Mouse (Mus musculus) midbrain, embryonic 13.5 days (tissue): Measurements from ENCODE around the gene Fbxo4. TPM values are rescaled to one million over a fixed set of nuclear protein-coding genes. Genes with fewer than 3 reads are reported as not detected.

Experiments
- ATAC-seq: fragments of 200-750 bp; cut with Nextera tagmentation; 2 replicates; pipeline ENCODE4 v1.8.0; 2017; ENCODE audit warnings: mild to moderate bottlenecking, moderate TSS enrichment, moderate library complexity
- H3K27ac ChIP-seq: fragments of 300-500 bp; sonication (generic); 2 replicates; pipeline ENCODE4 v1.5.1; 2015; ENCODE audit warnings: inconsistent platforms, mild to moderate bottlenecking, moderate library complexity
- H3K27me3 ChIP-seq: fragments of 300-500 bp; sonication (generic); 2 replicates; pipeline ENCODE4 v1.6.1; 2015; ENCODE audit warnings: mild to moderate bottlenecking, inconsistent platforms
- H3K36me3 ChIP-seq: fragments of 300-500 bp; sonication (generic); 2 replicates; pipeline ENCODE4 v1.6.1; 2015; ENCODE audit warnings: mild to moderate bottlenecking, inconsistent platforms
- H3K4me1 ChIP-seq: fragments of 300-500 bp; sonication (generic); replicated peaks from 2 replicates; pipeline ENCODE4 v1.6.1; 2015; ENCODE audit warnings: inconsistent platforms
- H3K4me2 ChIP-seq: fragments of 300-500 bp; sonication (generic); replicated peaks from 2 replicates; pipeline ENCODE4 v1.6.1; 2015; ENCODE audit warnings: moderate library complexity, mild to moderate bottlenecking, inconsistent platforms
- H3K4me3 ChIP-seq: fragments of 300-500 bp; sonication (generic); replicated peaks from 2 replicates; pipeline ENCODE4 v1.5.1; 2015; ENCODE audit warnings: mild to moderate bottlenecking, inconsistent platforms
- H3K9ac ChIP-seq: fragments of 300-500 bp; sonication (generic); replicated peaks from 2 replicates; pipeline ENCODE4 v1.6.1; 2015; ENCODE audit warnings: mild to moderate bottlenecking, inconsistent platforms
- H3K9me3 ChIP-seq: fragments of 300-500 bp; sonication (generic); 2 replicates; pipeline ENCODE4 v1.6.1; 2016; ENCODE audit warnings: mild to moderate bottlenecking, inconsistent platforms
- WGBS: fragments of 180-500 bp; shearing (Covaris S2); methylation state at CpG from one replicate; pipeline ENCODE4 v1.1.7; 2015; 5-methylcytosine and 5-hydroxymethylcytosine counted together
- polyA plus RNA-seq: library from polyadenylated mRNA; unstranded; fragments of >200 nt; fragmentation: Nextera tagmentation; extraction: Ambion mirVana; gene quantifications from 2 replicates; pipeline ENCODE4 v1.2.1, GENCODE M21; 2015

Gene Fbxo4
- polyA plus RNA-seq, 1 experiment from 2014 or later: 7.3 TPM

- Histone ChIP-seq H3K9ac (no peak overlapping the region), H3K36me3 (no peaks in the 10 kb centered on the region), H3K4me2 (no peak overlapping the region), H3K27me3 (no peaks in the 10 kb centered on the region), H3K4me1 (0 out of 2 replicates have a peak, but pooled peaks cover 4% of the 10 kb centered on the region), H3K27ac (no peak overlapping the region), H3K9me3 (peaks cover 8% of the 10 kb centered on the region), H3K4me3 (no peak overlapping the region)
- no peak for ATAC-seq
- 83% methylated on average over 2 of the region's 2 CpGs for WGBS
Measured at GRCm38 (mm10) chr15:4000536-4000935, 21.2 kb upstream of the Fbxo4 start.

- Histone ChIP-seq H3K27me3 (no peaks in the 10 kb centered on the region), H3K4me2 (no peak overlapping the region), H3K27ac (no peak overlapping the region), H3K4me3 (no peak overlapping the region), H3K36me3 (no peaks in the 10 kb centered on the region), H3K4me1 (peaks cover 12% of the 10 kb centered on the region), H3K9me3 (no peaks in the 10 kb centered on the region; the same call in 1 of the 2 replicates), H3K9ac (no peak overlapping the region)
- no peak for ATAC-seq
- WGBS: 73% methylated on average over 2 of the region's 2 CpGs
Measured at GRCm38 (mm10) chr15:3999144-3999543, 19.8 kb upstream of the Fbxo4 start.

- Histone ChIP-seq H3K9ac (peak overlapping the region; percentile 56), H3K9me3 (no peaks in the 10 kb centered on the region), H3K27me3 (no peaks in the 10 kb centered on the region), H3K4me2 (peak overlapping the region; percentile 71), H3K36me3 (peaks cover 7% of the 10 kb centered on the region), H3K4me3 (peak overlapping the region; percentile 77), H3K27ac (peak overlapping the region; percentile 77), H3K4me1 (peaks cover 17% of the 10 kb centered on the region)
- WGBS: 24% methylated on average over 14 of the region's 14 CpGs
- no peak for ATAC-seq
Measured at GRCm38 (mm10) chr15:3996267-3997010, 17.1 kb upstream of the Fbxo4 start.

- Histone ChIP-seq H3K4me3 (peak within 1 kb of the TSS; percentile 77), H3K36me3 (peaks cover 14% of the 10 kb centered on the region), H3K9ac (peak within 1 kb of the TSS; percentile 87), H3K27me3 (no peaks in the 10 kb centered on the region), H3K27ac (peak within 1 kb of the TSS; percentile 94), H3K4me1 (peaks cover 17% of the 10 kb centered on the region), H3K4me2 (peak within 1 kb of the TSS; percentile 71), H3K9me3 (no peaks in the 10 kb centered on the region)
- peak; percentile 100 for ATAC-seq
- WGBS: under 1% methylated on average over 61 of the region's 61 CpGs
Measured at GRCm38 (mm10) chr15:3995448-3996266, 16.3 kb upstream of the Fbxo4 start, which contains the start of gene AW549877. AW549877 (minus strand) TSS chr15:3995744.

GRCm38 (mm10) chr15:3994852-3995447 lies 15.6 kb upstream of the Fbxo4 start:
- peaks cover 17% of the 10 kb centered on the region for H3K4me1 ChIP-seq
- H3K36me3 ChIP-seq: peaks cover 20% of the 10 kb centered on the region
- no peaks in the 10 kb centered on the region for H3K9me3 ChIP-seq
- H3K4me3 ChIP-seq: peak overlapping the region; percentile 77
- H3K27me3 ChIP-seq: no peaks in the 10 kb centered on the region
- peak overlapping the region; percentile 48 for H3K4me2 ChIP-seq
- peak overlapping the region; percentile 94 for H3K27ac ChIP-seq
- WGBS: 27% methylated on average over 14 of the region's 14 CpGs
- H3K9ac ChIP-seq: peak overlapping the region; percentile 87
- ATAC-seq: no peak

GRCm38 (mm10) chr15:3987981-3988380 lies 8.6 kb upstream of the Fbxo4 start:
- Histone ChIP-seq H3K27ac (no peak overlapping the region), H3K9me3 (no peaks in the 10 kb centered on the region), H3K27me3 (no peaks in the 10 kb centered on the region), H3K9ac (no peak overlapping the region), H3K4me3 (no peak overlapping the region), H3K4me2 (no peak overlapping the region), H3K36me3 (peaks cover 65% of the 10 kb centered on the region), H3K4me1 (no peaks in the 10 kb centered on the region)
- peak; percentile 50; the same call in 1 of the 2 replicates for ATAC-seq
- WGBS: 63% methylated on average over 2 of the region's 2 CpGs

GRCm38 (mm10) chr15:3984876-3985275 lies 5.5 kb upstream of the Fbxo4 start:
- no peak overlapping the region for H3K4me3 ChIP-seq
- H3K4me2 ChIP-seq: no peak overlapping the region
- 93% methylated on average over 2 of the region's 2 CpGs for WGBS
- no peaks in the 10 kb centered on the region for H3K27me3 ChIP-seq
- no peak overlapping the region for H3K27ac ChIP-seq
- no peaks in the 10 kb centered on the region for H3K9me3 ChIP-seq
- ATAC-seq: no peak
- peaks cover 48% of the 10 kb centered on the region for H3K36me3 ChIP-seq
- H3K4me1 ChIP-seq: peaks cover 3% of the 10 kb centered on the region; the same call in 1 of the 2 replicates
- no peak overlapping the region for H3K9ac ChIP-seq

GRCm38 (mm10) chr15:3982732-3983131 lies 3.4 kb upstream of the Fbxo4 start:
- no peak overlapping the region for H3K9ac ChIP-seq
- 96% methylated on average over 5 of the region's 5 CpGs for WGBS
- no peak for ATAC-seq

GRCm38 (mm10) chr15:3979871-3980270 lies 498 bp upstream of the Fbxo4 start:
- Histone ChIP-seq H3K9ac (peak overlapping the region; percentile 90), H3K4me1 (peaks cover 7% of the 10 kb centered on the region; the same call in 1 of the 2 replicates), H3K4me3 (peak overlapping the region; percentile 68; the same call in 1 of the 2 replicates), H3K36me3 (peaks cover 15% of the 10 kb centered on the region), H3K27ac (peak overlapping the region; percentile 95; the same call in 1 of the 2 replicates), H3K4me2 (peak overlapping the region; percentile 67), H3K9me3 (no peaks in the 10 kb centered on the region), H3K27me3 (no peaks in the 10 kb centered on the region)
- peak; percentile 18; the same call in 1 of the 2 replicates for ATAC-seq
- 92% methylated on average over 3 of the region's 3 CpGs for WGBS

More at GRCm38 (mm10) chr15:3982732-3983131, 3.4 kb upstream of the Fbxo4 start:
- Histone ChIP-seq H3K4me2 (no peak overlapping the region), H3K4me1 (peaks cover 7% of the 10 kb centered on the region; the same call in 1 of the 2 replicates), H3K9me3 (no peaks in the 10 kb centered on the region), H3K27ac (no peak overlapping the region), H3K36me3 (peaks cover 34% of the 10 kb centered on the region), H3K4me3 (no peak overlapping the region), H3K27me3 (no peaks in the 10 kb centered on the region)

GRCm38 (mm10) chr15:3978279-3978678 lies 1.1 kb downstream of the Fbxo4 start:
- no peak overlapping the region for H3K4me3 ChIP-seq
- H3K4me2 ChIP-seq: no peak overlapping the region
- H3K27me3 ChIP-seq: no peaks in the 10 kb centered on the region
- no peak overlapping the region for H3K27ac ChIP-seq
- 0 out of 2 replicates have a peak, but pooled peaks have one; percentile 13 for ATAC-seq
- no peaks in the 10 kb centered on the region for H3K9me3 ChIP-seq
- WGBS: 96% methylated on average over 2 of the region's 2 CpGs
- no peak overlapping the region for H3K9ac ChIP-seq
- 0 out of 2 replicates have a peak, but pooled peaks cover 4% of the 10 kb centered on the region for H3K36me3 ChIP-seq
- H3K4me1 ChIP-seq: peaks cover 7% of the 10 kb centered on the region; the same call in 1 of the 2 replicates

- Histone ChIP-seq H3K9ac (no peak overlapping the region), H3K4me3 (no peak overlapping the region), H3K27ac (no peak overlapping the region), H3K4me2 (no peak overlapping the region), H3K27me3 (no peaks in the 10 kb centered on the region), H3K4me1 (no peaks in the 10 kb centered on the region), H3K9me3 (no peaks in the 10 kb centered on the region), H3K36me3 (peaks cover 6% of the 10 kb centered on the region; the same call in 1 of the 2 replicates)
- no peak for ATAC-seq
- 87% methylated on average over 3 of the region's 3 CpGs for WGBS
Measured at GRCm38 (mm10) chr15:3973300-3973699, 6.1 kb downstream of the Fbxo4 start.
